Mouse (Mus musculus) layer of hippocampus, adult 18-20 months (tissue): Measurements from ENCODE around the gene Dexi. TPM values are rescaled to one million over a fixed set of nuclear protein-coding genes. Genes with fewer than 3 reads are reported as not detected.
A peak's percentile ranks its signal among the peaks of the same experiment; 100 is the strongest.

Experiments used
- DNase-seq, 2 experiments: peaks; one replicate each; pipeline ENCODE4 v3.0.0; 2022; ENCODE audit warnings: low spot score in 2 of 2
- total RNA-seq, 2 experiments: library from RNA; stranded (reverse); gene quantifications; 2 replicates each; pipeline ENCODE4 v1.2.3; 2021

Gene Dexi
- total RNA-seq, 2 experiments from 2014 or later = 62.8 to 67.7 TPM

DNA sequence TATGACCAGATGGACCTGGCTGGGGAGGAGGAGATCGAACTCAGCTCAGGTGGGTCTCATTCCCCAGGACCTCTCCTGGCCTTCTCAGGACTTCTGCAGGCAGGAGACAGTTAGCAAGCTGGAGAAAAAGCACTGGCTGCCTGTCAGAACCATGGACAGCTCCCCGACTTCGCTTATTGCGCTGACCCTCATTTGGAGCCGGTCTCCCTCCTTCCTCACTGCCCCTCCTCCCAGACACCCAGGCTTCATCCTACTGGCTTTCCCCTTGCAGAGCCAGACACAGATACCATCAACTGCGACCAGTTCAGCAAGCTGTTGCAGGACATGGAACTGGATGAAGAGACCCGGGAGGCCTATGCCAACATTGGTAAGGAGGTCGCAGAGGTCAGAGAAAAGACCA, 41.0 kb downstream of the Dexi start:
- DNase-seq = no peak

DNA sequence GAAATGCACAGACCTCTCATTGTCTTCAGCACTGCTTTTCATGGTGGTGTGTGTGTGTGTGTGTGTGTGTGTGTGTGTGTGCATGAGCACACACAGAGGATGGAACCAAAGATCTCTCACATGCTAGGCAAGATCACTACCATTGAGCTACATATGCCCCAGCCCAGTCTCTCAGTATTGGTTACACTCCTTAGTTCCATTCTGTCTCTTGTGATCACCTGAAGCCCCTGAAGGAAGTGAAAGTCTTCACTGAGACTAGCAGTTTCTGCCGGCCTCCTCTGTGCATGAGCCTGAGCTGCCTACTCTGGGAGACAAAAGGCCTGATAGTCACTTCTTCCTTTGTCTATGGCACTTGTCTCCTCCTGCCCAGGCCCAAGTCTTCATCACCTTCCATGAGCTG, 43.7 kb downstream of the Dexi start:
- no peak for DNase-seq

DNA sequence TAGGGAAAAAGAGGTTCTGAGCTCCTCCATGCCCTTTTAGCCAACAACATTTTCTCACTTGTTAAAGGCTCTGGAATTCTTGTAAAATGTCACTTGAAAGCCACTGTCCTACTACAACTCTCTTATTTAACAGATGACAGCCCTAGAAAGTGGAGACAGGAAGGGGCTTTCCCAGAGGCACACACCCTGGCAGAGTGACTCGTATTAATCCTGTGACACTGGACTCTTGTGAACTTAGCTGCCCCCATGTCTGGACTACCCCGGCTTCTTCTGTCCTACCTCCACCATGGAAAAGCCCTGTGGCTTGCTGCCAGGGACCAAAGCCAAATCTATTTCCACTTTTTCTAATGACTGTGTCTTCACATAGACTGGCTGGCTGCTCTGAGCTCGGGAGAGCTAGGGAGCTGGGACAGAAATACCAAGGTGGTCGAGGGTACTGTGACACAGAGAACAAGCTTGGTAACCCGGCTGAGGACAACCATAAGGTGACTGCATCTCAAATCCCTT, 44.7 kb downstream of the Dexi start:
- DNase-seq = no peak

DNA sequence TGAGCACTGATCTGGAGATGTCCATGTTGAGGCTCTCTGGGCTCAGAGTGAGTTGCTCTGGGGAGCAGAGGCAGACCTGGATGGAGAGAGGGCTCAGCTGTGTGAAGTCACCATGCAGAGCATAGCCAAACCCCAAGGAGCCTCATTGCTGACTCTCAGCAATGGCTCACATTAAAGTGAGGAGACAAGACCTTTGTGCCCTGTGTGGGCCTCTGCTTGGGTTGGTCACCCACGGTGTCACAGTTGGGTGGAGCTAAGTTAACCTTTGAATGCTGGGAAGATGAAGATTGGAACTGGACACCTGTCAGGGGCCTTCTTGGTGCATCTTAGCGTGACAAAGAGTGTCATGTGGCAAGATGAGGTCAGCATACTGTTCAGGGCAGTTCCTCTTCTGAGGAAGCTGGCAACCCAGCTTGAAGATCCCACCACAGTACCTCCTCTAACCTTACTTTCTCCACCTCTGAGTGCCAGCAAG, 47.0 kb downstream of the Dexi start:
- DNase-seq = no peak

DNA sequence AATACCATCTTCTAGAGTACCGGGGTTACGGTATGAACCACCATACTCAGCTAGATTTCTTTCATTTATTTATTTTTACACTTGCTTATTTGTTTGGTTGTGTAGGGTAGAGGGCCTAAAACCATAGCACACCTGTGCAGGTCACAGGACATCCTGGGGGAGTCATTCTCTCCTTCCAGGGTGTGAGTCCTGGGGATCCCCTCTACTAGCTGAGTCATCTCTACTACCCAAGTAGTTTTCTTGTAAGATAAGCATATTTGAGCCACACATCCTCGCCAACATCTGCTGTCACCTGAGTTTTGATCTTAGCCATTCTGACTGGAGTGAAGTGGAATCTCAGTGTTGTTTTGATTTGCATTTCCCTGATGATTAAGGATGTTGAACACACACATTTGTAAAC, 50.3 kb downstream of the Dexi start:
- DNase-seq = no peak

DNA sequence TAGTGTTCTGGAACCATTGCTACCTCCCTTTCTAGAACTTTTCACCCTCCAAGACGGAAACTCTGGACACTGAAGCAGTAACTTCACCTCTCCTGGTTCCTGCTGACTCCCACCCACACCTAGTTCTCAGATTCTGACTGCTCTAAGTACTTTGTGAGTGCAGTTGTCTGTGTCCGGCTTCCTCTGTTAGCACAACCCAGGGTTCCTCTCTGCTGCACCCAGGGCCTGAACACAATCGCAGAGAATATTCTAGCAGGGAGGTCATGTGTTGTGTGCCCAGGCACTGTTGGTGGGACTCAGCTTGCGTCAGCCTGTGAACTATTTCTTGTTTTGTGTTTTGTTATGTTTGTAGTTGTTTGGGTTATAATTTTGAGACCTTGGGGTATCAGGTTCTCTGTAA, 51.1 kb downstream of the Dexi start:
- no peak for DNase-seq

DNA sequence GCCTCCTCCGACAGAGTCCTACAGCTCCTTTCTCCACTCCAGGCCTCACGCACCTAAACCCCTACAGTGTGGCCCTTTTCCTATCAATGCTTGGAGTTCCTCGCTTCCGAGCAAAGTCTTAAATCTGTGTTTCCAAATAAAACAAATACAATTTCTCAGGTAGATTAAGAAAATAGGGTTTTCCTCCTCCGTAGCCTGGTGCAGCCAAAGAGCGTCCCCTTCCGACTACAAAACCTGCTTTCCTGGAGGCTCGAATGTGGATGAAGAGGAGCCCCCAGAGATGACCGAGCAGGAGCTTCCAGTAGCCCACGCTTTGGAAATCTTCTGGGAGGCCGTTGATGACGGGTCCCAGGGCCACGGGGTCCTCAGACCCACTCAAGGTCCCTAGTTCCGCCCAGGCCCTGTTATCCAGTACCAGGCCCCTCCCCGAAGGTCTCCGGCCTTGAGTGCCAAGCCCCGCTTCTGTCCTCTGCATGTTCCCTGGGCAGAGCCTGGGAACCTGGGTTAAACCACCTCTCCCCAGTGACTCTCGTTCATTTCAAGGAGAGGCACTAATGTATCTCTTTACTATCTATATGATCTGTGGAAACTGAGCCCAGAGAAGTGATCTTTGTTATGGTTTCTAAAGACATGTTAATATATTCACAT, 52.2 kb downstream of the Dexi start:
- DNase-seq = no peak

DNA sequence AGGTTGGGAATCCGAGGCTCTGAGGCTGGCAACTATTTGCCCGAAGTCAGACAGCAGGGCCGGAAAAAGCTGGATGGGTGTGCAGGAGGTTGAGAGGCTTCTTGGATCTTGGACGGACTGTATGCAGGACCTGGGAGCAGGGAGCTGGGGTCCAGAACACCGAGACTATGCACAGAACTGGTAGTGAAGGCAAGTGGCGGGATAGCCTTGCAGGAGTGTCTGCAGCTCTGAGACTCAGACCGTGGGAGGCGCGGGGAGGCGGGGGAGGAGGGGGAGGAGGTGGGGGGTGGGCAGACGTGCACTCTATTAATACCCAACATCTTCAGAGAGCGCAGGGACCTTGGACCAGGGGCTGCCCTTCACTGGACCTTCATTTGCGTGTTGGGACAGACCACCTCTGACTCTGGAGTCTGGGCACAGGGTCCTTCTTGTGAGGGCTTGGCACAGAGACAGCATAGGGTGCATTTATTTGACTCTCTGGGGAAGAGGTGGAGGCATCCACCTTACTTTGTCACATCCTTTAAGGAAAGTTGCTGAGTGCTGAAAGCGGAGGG, 52.9 kb downstream of the Dexi start:
- no peak for DNase-seq

DNA sequence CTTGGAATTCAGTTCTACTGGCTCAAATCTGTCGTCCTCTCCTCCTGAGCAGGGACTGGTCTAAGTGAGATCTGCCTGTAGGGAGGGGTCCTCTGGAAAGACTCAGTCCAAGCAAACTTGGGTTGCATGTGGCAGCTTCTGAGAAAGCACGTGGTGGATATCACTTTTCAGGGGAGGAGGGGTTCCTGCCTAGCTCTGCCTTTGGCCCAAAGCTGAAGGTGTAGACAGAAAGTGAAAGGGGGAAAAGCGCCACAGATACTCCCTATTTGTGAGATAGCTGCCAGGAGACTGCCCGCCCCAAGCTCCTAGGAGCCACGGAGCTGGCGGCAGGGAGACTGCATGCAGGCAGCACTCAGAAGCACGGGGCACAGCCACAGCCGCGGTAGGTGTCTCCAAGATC, 53.4 kb downstream of the Dexi start:
- DNase-seq = no peak

DNA sequence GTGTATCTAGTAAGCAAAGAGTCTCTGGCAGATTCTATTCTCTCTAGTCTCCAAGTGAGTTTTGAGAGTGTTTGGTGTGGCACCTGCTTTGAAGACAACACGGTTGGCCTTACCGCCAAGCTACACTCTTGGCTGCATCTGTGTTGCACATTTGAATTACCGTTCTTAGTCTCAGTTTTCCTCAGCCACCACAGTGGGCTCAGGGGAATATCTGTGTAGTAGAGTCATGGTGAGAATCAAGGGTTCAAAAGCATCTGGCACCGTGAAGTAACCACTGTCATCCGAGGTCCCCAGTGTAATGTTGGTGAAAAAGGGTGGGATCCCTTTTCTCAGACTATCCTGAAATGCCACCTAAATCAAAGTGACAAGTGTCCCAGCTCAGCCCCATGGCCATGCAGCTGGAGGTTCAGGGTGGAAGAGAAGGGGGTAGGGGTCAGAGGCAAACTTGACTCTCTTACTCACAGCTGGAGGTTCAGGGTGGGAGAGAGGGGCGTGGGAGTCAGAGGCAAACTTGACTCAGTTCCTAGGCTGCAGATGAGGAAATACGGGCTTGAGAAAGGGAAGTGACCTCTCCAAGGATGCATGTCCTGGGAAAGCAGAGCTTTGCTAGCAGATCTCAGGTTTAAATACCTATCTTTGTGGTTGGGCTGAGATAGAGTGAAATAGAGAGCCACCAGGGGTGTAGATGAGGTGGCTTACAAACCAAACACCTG, 53.9 kb downstream of the Dexi start:
- DNase-seq = no peak

DNA sequence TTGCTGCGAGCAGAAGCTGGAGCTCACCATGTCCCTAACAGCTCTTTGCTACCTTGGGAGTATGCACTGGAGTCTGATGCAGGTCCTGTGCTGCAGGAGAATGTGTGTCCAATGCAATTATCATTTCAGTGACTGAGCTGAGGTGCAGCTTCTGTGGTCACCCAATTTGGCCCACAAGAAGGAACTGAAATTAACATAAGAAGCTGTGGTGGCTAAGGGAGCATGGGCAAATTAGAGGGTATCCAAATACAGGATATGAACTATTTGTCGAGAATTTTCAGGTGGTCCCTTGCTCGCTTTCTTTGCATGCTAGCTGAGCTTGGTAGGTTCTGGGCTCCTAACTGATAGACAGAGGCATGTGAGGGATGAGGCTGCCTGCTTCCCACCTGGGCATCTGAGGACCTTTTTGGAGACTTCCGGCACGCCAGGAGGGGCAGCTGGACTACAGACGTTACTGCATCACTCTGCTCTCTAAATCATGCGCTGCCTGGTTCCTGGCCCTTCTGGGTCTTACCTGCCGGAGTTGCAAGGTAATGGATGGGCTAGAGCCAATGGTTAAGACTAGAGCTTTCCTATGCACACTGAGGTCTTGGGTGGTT, 54.9 kb downstream of the Dexi start:
- no peak for DNase-seq

DNA sequence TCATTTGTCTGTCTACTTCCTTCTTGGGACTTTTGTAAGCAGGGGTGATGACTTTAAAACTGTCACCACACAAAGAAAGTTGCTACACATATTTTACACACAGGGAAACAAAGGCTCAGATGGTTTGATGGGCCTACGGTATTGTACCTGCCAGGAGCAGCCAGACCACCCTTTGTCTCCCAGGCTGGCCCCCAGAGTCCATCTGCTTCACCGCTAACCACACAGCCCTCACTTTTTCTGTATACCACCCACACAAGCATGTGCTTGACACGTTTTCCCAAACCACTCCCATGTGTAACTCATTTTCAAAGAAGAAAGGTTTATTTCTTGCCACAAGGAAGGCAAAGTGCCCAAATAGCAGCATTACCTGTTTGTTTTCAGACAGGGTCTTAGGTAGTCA, 55.9 kb downstream of the Dexi start:
- DNase-seq = no peak

DNA sequence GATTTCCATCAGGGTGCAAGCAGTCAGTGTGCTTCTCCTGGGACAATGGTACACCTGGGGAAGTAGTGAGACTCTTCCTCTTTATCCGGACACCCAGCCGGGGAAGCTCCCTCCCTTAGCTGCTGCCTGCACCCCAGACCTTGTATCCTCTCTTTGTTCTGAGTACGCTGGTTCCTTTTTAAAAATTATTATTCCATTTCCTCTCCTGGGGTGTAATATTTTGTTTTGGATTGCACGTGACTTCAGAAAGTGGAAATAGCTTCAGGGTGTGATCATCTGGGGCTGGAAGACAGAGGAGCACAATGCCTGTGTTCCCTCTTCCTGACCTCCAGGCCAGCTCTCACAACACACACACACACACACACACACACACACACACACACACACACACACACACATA, 60.5 kb downstream of the Dexi start:
- no peak for DNase-seq

DNA sequence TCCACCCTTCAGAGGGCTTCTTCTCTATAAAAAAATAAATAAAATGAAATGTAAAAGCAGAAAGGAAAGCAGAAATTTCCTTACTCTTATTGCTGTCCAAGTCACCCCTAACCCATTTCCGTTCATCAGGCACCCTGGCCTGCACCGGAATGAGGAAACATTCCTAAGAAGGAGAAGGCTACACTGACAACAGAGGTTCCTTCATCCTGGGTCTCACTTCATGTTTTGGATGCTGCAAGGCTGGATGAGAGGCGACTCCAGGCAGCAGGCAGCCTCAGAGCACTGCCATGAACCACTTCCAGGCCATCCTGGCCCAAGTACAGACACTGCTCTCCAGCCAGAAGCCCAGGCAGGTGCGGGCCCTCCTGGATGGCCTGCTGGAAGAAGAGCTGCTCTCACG, 63.0 kb downstream of the Dexi start, which contains the start of gene Ciita:
TSS of gene Ciita (plus strand) at position 203 of the 400 bp plus-strand sequence.
- no peak for DNase-seq

DNA sequence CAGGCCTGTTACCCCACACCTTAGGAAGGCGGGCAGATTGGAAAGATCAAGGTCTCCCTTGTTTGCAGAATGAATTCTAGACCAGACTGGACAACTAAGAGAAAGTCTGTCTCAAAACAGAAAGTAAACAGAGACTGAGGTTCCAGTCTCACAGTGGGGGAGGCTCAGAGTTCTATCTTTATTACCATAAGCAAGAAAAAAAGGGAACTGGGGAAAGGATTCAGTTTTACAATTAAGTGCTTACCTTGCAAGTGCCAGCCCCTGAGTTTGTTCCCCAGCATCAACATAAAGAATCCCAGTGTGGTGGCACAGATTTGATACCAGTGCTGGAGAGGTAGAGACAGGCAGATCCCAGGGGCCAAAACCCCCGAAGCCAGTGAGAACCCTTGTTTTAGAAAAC, 66.9 kb downstream of the Dexi start:
- DNase-seq = no peak

DNA sequence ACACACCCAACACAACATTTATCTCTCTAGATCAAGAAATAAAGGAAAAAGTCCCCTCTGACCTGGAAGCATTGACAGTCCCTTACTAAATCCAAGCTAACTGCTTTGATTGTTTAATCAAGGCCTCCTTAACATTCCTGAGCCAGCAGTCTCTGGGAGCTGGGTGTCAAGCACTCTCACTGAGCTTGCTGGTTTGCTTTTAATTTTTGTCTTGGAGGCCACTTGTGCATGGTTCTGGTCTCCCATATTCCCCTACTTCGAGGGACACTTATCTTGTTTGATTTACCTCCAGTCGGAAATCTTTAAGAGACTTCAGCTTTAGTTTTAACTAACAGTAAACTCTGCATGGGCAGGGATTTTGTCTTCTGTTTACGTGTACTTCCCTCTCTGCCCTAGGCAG, 67.9 kb downstream of the Dexi start:
- no peak for DNase-seq

DNA sequence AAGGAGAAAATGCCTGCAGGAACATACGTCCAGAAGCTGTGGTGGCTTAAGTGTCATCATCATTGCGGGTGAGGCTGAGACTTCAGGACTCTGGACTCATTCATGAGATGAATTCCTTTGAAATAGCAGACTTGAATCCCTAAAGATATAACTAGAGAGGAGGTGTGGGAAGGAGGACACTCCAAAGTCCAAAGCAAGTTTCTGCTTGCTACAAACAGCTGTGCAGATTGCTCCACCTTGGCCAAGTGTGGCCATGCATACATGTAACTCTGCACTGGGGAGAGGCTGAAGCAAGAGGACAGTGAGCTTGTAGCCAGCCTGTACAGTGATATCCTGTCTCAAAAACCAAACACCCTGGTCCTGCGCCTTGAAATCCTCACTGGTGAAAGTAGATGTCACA, 70.9 kb downstream of the Dexi start:
- no peak for DNase-seq

DNA sequence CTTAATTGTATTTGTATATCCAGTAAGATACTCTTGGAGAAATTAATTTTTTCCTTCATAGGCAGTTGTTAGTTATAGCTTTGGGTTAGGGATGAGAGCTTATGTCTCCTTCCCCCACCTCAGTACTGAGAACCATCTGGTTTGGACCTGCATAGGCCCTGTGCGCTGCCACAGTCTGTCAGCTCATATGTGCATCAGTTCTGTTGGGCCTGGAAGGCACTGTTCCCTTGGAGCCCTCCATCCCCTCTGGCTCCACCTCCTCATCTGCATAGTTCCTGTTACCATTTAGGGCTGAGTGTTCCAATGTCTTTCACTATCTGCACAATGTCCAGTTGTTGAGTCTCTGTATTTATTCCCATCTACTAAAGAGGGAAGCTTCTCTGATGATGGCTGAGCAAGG, 74.7 kb downstream of the Dexi start:
- DNase-seq = peak; percentile 77 to 89

DNA sequence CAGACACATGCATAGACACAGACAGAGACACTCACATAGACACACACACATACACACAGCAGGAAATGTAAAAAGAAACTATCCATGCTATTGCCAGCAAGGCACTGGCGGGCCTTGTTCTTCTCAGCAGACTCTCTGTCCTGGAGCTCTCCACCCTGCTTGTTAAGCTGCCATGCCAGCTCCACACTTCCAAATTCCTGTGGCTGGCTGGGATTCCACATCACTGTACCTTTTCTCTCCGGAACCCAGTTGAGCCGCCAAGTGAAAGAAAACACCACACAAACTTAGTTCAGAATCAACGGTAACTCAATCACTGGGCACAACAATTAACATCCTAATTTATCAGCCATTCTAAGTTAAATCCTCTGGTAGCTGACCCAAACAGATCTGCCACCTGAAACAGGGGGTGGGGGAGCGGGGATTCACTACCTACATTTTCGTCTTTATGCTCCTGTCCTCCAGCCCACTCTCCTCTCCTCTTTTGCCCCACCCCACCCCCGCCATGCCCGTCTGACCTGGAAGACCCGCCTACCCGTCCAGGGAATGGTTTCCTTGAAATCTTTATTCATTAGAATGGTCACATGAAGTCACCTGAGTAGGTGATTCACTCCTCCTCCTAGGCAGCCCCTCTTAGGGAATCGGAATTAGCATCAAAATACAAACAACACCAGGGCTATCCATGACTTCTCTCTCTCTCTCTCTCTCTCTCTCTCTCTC, 75.3 kb downstream of the Dexi start:
- no peak for DNase-seq

DNA sequence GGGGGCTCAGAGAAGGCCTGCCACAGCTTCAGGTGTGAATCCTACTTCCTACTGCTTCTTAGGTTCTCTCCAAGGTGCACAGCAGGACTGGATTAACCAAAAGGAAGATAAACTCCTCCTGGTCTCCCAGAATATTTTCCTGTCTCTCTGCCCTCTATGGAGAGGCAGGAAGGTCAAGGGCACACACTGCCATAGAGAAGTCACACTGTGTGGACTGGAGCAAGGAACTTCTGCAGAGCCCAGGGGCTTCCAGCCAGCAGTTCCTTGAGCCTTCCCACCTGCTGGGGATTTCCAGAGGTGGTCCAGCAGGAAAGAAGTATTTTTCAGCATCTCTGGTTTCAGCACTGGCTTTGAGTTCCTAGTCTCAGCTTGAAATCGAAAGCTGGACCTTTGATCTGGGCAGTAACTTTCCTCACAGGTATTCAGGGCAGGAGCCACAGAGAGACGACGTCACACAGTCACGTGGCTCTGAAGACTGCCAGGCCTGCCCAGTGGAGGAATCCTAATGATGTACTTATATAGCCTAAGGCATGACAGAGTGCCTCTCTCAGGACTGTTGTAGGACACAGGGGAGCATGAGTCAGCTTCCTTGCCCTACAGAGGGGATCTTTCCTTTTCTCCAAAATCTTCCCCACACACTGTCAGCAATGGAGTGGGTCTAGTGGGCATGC, 77.7 kb downstream of the Dexi start:
- no peak for DNase-seq

DNA sequence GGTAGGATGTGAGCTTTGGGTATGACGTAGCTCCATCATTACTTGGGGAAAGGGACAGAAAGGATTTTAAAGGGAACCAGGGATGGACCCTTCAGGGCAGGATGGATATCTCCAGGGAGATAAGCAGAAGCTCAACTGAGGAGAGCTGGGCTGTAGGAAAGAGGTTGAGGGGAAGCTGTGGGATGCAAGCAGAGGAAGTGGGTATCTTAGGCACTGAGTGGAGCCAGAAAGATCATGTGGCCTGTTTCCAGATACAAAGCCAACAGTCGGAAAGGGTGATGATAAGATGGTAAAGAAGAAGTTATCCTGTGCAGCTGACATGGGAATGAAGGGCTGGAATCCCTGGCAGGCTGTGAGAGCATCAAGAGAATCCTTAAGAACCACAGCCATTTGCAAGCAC, 81.7 kb downstream of the Dexi start:
- no peak for DNase-seq
